Mouse (Mus musculus): Measurements from ENCODE around the gene Fgb.

Gene Fgb

GRCm38 (mm10) chr3:83025475-83026301 is 24.0 kb downstream of the Fgb start, which contains the start of gene Fga:
TSS of gene Fga (plus strand) at chr3:83026076.
- no peak for DNase-seq

DNA sequence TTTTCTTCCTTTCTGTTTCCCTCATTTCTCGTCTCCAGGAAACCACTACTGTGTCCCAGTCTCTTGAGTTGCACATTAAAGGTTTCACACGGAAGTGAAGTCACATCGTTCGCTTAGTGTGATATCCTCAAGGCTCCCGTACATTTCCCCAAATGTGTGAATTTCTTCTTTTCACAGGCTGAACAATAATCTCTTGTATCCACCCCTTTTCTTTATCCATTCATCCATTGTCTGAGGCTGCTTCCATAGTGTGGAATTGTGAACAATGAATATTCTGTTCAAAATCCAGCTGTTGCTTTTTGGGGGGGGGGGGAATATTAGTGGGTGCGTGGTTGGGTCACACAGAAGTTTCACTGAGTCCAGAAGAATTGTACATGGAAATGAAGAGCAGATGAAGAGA is 24.6 kb downstream of the Fgb start:
- DNase-seq: no peak

GRCm38 (mm10) chr3:83021176-83021575 is 28.5 kb downstream of the Fgb start:
- no peak for DNase-seq

GRCm38 (mm10) chr3:83020387-83020786 is 29.3 kb downstream of the Fgb start:
- DNase-seq: no peak

DNA sequence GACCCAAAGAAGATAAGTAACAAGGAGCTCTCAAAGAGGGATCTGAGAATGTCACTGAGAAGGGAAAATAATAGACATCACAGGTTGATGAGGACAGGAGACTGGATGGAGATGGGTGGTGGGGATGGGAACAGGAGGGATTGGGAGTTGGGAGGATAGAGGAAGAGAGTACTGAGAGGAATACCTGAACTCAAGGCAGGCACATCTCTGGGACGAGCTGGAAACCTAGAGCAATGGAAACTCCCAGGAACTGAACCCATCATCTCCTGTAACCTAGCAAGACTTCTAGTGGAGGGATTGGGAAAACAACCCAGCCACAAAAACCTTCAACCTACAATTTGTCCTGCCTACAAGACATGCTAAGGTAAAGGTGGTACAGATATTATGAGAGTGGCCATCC is 33.4 kb downstream of the Fgb start:
- no peak for DNase-seq

DNA sequence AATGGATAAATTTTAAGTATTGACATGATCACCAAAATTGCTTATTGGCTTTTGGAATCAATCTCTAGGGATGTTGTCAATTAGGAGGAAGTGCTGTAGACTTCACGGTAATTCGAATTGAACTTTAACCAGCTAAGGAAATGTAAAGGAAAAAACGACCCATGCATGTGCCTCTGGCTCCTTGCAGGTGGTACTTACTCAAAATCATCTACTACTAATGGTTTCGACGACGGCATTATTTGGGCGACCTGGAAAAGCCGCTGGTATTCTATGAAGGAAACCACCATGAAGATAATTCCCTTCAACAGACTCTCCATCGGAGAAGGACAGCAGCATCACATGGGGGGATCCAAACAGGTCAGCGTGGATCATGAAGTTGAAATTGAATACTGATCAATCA is 35.7 kb downstream of the Fgb start:
- DNase-seq: no peak

- no peak for DNase-seq
Measured at GRCm38 (mm10) chr3:83012636-83013035, 37.0 kb downstream of the Fgb start.

- no peak for DNase-seq
Measured at GRCm38 (mm10) chr3:83011565-83011964, 38.1 kb downstream of the Fgb start.

DNA sequence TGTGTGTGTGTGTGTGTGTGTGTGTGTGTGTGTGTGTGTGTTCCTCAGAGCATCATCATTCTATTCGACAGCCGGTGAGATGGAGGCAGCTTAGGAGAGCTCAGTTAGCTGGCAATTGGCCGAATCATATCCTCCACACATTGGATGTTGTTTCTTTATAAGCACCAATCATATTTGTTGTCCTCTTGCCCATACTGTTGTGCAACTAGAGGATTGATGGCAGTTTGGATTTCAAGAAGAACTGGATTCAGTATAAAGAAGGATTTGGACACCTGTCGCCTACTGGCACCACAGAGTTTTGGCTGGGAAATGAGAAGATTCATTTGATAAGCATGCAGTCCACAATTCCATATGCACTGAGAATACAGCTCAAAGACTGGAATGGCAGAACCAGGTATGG is 38.5 kb downstream of the Fgb start:
- no peak for DNase-seq

DNA sequence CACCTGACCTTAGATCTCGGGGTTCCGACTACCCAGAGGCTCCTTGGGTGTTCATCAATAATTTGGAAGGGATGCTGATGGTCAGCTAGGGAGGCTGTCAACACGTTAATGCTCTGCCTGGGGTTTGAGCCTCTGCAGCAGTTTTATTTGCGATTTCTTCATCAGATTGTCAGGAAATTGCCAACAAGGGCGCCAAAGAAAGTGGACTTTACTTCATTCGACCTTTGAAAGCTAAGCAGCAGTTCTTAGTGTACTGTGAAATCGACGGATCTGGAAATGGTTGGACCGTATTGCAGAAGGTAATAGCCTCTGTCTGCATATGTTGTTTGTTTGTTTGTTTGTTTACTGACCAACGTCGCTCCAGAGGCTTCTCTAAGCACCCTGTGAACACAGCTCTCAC is 39.4 kb downstream of the Fgb start:
- no peak for DNase-seq

DNA sequence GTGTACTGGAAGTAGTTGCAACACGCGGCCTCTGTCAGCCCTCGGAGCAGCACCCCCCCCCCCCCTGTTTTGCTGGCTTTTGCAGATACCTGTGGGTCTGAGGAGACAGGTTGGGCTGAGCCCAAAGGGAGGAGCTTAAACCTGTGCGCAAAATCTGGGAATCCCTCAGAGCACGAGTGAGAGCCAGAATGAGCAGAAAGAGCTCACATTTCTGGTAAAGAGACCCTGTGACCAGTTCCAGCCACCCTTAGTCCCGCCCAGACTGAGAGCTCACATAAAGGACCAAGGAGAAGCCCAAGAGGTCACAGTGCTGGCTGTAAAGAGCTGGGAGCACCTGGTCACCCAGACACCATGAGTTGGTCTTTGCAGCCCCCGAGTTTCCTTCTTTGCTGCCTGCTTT is 42.1 kb downstream of the Fgb start, which contains the start of gene Fgg:
TSS of gene Fgg (plus strand) at position 168 of the 400 bp plus-strand sequence.
- no peak for DNase-seq

GRCm38 (mm10) chr3:83004801-83005200 is 44.9 kb downstream of the Fgb start:
- no peak for DNase-seq

- DNase-seq: no peak
Measured at GRCm38 (mm10) chr3:83003068-83003467, 46.6 kb downstream of the Fgb start.

DNA sequence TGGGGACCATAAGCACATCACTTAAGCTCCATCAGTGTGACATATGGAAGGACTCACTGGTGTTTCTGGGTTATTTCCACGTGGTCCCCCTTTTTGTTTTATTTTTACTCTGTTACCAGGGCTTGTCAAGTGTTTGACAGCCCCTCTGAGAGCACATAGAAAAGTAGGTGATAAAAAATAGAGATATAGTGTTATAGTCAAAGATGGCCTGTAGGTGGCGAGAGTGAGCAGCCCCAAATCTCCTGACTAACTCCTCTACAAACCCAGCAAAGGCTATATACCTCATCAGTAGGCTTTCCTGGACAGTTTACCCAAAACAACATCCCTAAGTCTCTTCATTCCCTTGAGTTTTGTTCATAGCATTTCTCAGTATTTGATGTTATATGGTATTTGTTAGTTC is 47.5 kb downstream of the Fgb start:
- peak in 1 of 2 experiments; percentile 13 for DNase-seq

DNA sequence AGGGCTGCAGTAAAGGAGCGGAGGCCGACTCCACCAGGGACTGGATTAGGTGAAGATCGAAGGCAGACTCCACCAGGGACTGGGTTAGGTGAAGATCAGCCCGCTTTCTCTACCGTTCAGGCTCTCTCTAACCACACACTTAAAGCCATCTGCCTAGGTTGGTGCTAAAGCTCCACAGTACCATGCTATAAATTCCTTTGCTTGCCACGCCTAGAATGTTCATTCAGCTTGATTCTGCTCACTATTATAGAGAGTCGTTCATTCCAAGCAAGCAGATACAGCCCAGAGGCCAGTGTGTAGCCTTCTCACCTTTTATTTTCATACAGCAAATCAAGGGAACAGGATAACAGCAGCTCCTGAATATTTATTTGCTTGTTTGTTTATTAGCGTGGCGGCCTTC is 49.7 kb downstream of the Fgb start:
- DNase-seq: no peak

DNA sequence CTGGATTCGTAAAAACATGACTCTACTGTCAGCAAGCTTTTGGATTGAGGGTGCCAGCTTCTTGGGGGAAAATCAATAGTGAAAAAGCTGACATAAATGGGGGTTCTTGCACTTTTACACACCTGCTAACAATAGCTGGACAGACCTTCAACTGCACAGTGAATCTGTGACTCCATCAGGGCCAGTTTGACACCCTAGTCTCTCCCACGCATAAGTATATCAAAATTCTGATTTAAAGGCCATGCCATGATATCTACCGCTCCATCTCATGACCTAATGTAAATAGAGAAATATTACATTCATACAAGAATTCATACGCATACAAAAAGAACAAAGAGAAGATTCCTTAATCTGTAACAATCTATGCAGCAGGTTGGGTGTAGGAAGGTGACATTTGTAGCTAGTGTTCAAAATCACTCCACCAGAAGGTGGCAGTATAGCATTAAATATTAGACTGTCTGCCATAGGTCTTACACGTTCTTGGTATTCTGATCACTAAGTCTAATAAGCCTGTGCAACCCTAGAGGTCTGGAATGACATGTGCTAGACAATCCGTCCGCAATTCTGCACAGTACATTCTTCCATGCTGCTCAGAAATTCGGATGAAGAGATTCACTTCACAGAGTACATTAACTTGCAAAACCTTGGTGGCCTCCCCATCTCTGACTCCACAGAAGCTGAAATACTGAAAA is 50.7 kb downstream of the Fgb start:
- DNase-seq: no peak

GRCm38 (mm10) chr3:82996656-82997055 is 53.0 kb downstream of the Fgb start:
- no peak for DNase-seq

- peak in 1 of 2 experiments; percentile 5 for DNase-seq
Measured at GRCm38 (mm10) chr3:82995368-82995767, 54.3 kb downstream of the Fgb start.

- no peak for DNase-seq
Measured at GRCm38 (mm10) chr3:82992956-82993355, 56.7 kb downstream of the Fgb start.

DNA sequence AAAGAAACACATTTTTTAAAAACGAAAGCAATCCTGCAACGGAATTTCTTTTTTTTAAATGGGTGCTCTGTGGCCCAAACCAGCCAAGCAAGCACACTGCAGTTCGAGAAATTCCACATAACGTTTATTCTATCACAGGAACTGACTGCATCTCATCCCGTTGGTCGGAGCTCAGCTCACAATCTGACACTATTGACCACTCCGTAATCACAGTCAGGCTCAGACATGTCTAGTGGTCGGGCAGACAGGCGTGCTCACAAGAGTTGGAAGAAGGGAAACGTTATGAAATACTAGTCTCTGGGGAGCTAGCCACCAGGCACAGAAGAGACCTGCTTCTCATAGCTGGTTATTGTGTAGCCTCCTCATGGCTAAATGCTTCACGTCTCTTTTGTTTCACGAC is 57.7 kb downstream of the Fgb start:
- DNase-seq: no peak

All from thymus, postnatal 36 days (tissue).